Mouse (Mus musculus) layer of hippocampus, adult 8-10 months (tissue): ENCODE results near the gene Sipa1l3. TPM values are rescaled to one million over a fixed set of nuclear protein-coding genes. Genes with fewer than 3 reads are reported as not detected.

Experiments used
- DNase-seq, 2 experiments: peaks; one replicate each; pipeline ENCODE4 v3.0.0; 2022; ENCODE audit warnings: low spot score in 2 of 2
- total RNA-seq, 4 experiments: library from RNA; stranded (reverse); gene quantifications; 2 replicates each; pipeline ENCODE4 v1.2.4; 2022

The Sipa1l3 gene
- total RNA-seq, 4 experiments from 2014 or later: 158 to 231 (median 197) TPM

DNA sequence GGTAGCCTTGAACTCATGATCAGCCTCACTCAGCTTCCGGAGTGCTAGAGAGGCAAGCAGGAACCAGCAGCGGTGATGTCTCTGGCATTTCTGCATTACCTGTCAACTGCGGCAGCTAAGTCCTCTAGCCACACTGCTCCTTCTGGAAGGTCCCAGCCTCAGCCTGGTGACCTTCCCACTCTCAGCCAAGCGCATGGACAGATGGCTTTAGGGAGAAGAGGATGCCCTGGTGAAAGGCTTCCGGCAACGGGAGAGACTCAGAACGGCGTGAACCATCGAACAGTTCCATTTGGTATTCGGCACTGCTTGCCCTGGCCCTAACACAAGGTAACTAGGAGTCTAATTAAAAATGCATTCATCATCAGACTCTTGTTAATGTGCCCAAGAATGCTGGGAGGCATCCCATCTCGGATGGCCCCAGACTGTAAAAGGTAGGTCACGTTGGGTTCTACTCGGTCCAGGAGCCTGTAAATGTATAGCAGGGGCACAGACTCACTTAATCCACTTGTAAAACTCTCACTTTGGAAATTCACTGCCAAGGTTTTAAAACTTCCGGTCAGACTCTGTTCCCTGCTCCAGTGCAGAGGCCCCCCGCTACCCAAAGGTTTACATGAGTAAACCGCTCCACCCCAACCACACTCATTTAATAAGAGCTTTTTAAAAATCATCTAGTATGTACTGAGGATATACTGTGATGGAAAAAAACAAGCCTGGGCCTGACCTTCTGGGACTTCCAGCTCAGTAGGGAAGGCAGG is 37.7 kb downstream of the Sipa1l3 start:
- DNase-seq: no peak

DNA sequence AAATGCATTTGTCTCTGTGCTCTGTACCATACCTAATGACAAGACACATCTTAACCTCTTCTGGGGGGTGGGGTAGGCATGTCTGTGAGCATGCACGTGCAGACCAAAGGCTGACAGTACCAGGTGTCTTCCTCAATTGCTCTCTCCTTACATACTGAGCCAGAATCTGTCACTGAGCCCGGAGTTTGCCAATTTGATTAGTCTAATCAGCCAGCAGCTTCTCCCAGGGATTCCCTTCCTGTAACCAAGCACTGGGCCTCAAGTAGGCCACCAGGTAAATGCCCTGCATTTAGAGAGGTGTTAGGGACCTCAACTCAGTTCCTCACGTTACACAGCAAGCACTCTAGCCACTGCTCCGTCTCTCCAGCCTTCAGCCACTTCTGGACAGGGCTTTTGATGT is 38.3 kb downstream of the Sipa1l3 start:
- DNase-seq: no peak

DNA sequence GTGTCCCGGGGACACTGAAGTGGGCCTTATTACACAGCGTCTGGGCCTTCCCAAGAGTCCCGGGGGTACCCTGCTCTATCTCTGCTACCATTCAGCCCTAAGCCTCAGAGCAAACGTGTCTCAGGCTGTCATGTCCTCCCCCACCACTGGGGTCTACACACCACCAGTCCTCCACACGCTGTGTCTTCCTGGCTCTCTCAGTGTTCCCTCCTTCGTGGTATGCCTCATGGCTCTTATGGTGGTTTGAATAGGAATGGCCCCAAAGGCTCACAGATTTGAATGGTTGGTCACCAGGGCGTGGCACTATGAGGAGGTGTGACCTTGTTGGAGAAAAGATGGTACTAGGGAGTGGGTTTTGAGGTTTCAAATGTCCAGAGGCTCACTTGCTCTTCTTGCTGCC is 43.4 kb downstream of the Sipa1l3 start:
- DNase-seq: no peak

DNA sequence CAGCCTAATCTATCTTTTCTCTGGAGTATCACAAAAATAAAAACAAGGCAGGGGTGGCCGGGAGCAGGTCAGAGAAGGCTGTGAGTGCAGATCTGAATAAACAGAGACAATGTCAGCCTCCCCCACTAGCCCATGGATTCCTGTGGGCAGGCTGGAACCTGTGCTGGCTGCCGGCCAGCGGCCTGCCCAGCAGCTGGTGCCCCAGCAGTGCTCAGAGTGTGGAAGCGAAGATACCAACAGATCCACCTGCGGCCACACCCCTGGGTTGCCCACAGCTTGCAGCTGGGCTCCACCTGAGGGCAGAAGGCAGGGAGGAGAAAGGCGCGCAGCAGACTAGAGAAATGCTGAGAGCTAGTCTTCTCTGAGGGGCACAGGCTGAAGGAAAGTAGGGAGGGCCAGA is 47.1 kb downstream of the Sipa1l3 start:
- no peak for DNase-seq

DNA sequence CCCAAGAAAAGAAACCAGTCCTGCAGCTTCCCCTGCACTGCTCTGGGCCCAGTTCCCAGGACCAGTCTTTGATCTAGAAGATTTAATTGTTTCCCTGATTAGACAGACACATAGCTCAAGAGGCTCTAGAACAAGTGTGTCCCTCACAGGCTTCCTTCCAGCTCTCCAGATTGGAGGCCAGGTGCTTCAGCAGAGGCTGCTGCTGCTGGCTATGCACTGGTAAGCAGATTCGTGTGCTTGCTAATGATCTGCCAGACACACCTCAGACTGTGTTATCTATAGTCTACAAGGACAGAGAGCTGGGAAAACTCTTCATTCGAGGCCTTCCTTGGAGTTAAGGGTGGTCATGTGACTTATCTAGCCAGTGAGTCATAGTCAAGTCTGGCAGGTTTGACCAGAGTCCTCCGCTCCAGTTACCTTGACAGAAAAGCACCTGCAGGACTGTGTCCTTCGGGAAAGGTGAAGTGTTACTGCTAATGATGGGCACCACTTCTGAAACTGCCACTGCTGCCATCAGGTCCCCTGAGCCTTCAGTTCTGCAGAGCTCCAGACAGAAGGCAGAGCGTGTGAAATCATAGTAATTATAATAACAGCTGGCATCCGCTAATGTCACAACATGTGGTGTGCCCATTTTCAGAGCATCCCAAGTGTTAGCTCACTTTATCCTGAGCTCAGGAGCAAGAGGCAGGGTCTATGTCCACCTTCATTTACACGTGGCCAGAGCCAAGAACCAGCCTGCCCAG is 48.7 kb downstream of the Sipa1l3 start:
- DNase-seq: peak in 1 of 2 experiments; percentile 61

DNA sequence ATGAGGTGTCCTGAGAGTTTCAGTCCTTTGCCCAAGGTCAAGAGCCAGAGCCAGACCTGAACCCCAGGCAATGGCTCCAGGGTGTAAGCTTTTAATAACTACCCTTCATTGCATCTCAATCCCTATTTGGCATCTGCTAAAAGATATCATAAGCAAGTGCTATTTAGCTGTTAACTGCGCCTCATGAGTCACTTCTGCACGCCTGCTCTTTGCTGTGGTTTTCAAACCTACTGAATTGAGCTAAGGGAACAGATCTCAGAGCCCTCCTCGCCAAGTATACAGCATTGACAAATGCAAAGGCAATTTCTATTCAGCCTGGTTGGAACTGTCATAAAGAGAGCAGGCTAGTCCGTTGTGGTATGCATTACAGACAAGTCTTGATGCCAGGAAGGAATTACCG is 49.8 kb downstream of the Sipa1l3 start:
- no peak for DNase-seq

DNA sequence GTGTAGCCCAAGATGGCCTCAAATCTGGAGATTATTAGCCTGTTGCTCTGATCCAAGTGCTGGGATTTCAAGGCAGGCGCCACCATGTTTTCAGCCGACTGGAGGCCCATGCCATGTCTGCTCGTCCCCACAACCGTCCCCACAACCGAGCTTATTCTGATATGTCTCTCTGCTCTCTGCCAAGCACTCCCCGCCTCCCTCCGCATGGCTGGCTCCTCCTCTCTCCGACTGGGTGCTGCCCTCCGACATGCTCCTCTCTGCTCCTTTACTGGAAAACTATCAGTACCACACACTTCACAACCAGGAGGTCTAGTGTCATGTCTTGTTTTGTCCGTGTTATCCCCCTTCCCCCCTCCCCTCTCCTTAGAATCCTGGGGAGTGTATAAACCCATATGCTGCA is 51.9 kb downstream of the Sipa1l3 start:
- no peak for DNase-seq

DNA sequence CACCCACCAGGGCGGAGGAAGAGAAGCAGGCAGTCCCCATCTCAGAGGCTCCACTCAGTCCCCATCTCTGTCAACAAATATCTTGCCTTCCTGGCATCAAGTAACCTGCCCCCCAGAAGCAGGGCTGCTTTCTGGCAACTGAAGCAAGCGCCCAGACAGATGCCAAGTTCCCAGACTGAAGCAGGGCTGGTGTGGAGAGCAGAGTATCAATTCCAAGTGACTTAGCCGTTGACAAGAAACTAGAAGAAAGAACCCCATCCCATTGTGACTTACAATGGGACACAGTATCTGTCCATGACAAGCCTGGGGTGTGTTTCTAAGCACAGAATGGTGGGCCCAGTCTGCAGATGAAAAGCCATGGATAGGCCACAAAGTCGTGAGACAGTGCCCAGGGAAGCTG is 52.7 kb downstream of the Sipa1l3 start:
- DNase-seq: no peak

DNA sequence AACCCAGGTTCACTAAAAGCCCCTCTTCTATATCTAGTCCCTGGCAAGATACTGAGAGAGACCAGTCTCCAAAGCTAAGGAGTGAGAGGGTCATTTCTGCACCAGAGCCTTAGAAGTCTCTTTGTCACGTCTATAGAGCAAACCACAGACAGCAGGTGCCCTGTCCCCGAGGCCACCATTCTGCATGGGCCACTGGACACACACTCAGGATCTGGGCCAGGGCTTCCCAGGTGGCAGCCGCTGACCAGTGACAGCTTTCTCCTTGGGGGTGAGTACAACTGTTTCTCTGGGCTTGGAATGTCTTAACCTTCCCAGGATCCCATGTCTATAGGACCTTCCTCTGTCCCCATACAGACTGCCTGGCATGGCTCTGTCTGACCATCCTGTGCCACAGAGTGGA is 55.6 kb downstream of the Sipa1l3 start:
- DNase-seq: no peak

DNA sequence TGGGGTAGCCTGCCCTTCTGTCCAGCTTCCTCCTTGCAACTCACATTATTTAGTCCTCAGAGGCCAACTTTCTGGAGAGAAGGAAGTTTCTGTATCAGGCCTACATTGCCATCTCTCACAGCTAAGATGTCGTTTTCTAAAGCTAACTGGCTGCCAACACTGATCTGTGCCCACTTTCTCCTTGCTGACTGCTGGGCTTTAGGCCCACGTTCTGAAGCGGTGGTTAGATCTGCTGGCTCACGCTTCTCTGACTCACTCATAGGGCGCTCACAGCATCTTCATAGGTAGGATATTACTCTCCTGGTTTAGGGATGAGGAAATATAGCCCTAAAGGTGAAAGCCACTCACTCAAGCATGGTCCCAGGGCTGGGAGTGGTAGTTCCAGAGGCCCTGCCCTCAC is 56.3 kb downstream of the Sipa1l3 start:
- no peak for DNase-seq

DNA sequence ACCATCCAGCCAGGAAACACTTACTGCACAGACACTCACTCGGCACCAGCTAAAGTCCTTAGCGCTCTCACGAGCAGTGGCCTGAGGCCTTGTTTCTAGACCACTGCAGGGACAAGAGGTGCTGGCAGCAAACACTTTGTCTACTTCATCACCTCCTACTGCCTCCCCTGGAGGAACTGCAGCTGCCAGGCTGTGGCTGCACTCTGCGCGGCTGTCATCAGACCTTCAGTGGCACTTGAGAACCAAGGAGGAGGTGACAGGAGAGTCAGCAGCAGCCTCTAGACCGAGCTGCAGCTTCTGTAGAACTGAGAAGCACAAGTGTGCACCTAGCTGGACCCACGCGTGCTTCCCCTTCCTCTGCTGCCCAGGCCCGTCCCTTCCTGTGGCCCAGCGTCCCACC is 56.9 kb downstream of the Sipa1l3 start:
- DNase-seq: no peak

DNA sequence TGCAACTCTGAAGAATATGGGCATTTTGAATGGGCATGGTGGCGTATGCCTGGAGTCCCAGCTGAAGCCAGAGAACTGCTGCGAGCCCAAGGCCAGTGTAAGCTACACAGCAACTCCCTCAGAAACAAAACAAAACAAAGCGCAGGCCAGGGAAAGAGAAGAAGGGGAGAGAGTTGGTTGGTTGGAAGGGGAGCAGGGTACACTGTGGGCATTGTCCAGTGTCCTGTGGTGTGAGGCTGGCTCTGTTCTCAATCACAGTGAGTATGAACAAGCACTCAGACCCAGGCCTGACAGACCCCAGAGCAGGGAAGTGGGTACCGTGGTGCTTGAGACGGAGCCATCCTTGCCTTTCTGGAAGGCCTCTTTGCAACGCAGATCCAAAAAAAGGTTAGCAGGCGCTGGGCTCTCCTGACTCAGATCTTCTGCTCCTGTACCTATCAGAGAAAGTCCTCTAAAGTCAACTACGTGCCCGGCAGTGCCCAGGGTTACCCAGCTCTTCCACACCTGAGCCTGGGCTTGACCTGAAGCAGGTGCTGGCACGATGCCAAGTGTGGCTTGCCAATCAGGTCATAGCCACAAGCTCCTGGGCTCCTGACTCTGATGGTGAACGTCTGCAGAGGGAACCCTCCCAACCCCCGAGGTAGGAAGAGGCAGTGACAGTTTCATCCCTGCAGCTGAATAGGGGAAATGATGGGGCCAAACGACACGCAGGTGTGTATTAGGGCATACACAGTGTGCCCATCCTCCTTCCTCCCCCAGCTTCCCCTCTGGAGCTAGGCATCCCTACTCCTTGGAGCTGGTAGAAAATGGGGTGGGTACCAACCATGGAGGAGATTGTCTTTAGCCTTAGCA is 59.3 kb downstream of the Sipa1l3 start:
- DNase-seq: no peak

DNA sequence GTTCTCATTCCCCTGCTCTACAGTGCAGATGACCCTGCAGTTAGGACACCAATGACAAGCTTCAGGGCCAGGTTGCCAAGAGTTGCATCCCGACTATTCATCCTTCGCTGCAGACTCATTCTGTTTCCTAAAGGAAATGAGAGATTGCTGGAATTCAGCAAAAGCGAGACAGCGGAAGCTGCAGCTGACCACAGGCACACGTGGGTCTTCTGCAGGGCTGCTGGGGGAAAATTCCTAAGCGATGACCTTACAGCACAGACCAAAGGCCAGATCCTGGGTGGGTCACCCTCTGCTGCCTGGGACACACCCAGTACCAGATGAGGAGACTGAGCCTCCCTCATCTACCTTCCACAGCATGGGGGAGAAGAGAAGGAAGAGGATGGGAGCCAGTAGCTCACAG is 60.7 kb downstream of the Sipa1l3 start:
- no peak for DNase-seq

DNA sequence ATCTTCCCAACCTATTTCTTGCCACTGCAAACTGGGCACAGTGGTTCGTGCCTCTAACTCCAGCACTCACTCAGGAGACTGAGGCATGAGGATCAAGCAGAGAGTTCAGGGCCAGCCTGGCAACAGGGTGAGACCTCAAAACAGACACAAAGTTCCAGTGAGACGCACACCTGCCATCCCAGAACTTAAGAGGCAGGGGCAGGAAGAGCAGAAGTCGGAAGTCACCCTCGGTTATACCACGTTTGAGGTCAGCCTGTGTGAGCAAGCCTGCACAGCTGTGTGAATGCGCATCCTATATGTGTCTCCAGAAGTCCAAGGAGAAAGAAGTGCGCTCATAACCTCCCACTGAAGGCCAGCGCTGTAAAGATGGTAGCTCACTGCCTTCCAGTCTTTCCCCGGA is 61.7 kb downstream of the Sipa1l3 start:
- no peak for DNase-seq

DNA sequence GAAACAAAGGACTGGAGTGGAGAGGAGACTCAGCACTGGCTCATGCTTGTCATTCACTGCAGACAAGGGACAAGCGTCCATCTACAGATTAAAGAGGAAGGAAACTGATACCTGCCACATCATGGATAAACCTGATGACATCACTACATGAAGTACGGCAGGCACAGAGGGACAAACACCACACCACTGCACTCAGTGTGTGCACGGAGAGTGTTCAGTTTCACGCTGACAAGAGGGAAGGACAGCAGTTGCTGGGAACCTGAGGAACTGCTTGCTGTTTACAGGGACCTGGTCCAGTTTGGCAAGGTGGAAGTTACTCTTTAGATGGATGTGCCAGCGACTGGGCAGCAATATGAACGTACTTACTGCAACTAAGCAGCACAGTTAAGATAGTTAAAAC is 62.9 kb downstream of the Sipa1l3 start:
- no peak for DNase-seq

DNA sequence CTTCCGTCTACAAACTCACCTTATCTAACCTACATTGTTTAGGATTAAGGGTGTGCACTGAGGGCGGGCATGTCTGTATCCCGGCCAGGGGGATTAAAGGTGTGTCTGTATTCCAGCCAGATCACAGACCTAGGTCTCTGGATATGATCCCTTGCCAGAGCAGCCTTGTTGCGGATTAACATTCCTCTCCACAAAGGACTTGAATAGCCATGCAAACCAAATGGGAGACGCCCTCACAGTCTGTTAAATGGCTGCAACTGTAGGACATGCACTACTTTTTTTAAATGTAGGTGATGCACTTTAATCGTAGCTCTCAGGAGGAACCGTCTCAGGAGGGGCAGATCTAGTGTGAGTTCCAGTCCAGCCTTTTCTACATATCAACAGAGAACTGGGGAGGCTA is 63.5 kb downstream of the Sipa1l3 start:
- DNase-seq: no peak

DNA sequence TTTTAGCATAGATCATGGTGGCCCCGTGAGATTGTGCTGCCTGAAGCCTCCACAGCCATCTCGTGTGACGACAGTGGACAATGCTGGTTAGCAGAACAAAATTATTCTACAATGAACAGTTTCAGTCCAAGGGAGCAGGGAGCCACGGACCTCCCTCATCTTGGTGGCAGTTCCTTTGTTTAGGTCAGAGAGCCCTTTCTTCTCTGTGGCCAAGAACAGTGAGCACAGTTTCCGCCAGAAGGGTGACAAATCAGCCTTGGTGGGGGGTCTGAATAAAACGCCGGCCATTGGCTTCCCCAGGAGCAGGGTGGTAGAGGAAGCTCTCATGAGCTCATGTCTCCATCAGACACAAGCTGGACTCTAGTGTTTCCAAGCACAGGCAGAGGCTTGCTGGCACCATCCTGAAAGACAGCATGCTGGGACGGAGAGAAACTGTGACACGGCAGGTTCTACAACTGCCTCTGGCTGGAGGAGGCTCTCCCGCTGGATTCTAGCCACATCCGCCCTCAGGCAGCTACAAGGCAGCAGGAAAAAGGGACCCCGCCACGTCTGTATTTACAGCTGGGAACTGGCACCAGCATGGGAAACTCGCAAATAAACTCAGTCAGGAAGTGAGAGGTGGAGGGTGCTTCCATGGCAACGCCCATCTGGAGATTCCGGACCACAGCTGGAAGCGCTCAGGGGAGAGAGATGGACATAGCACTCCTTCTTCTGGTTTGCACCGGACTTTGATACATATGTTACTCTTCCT is 65.3 kb downstream of the Sipa1l3 start:
- peak; percentile 46 to 52 for DNase-seq

DNA sequence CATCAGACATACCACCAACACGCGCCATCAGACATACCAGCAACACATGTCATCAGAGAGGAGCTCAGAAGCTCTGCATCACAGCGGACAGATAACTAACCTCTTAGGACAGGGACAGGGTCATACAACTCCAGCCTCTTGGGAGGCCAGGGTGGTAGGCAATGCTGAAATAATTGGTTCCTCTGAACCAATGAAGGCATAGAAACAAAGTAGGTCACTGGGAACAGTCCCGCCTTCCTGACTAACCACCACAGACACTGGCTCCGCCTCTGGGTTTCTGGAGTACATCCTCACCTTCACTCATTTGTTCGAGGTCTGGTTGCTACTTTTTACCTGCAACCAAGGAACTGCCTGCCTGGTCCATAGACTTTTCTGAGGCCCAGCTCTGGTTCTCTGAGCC is 66.1 kb downstream of the Sipa1l3 start:
- DNase-seq: no peak

DNA sequence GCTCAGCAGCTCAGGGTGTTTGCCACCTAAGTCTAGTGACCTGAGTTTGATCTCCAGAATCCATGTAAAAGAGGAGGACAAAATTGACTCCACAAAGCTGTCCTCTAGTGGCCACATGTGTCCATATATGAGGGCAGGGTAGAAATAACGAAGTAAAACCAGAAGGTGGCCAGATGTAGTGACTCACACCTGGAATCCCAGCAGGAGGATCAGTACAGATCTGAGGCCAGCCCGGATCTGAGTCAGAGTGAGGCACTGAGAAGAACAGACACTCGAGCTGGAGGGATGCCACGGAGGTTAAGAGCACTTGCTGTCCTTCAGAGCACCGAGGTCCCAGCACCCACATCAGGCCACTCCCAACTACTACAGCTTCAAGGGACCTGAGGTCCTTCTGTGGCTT is 68.3 kb downstream of the Sipa1l3 start:
- DNase-seq: no peak

DNA sequence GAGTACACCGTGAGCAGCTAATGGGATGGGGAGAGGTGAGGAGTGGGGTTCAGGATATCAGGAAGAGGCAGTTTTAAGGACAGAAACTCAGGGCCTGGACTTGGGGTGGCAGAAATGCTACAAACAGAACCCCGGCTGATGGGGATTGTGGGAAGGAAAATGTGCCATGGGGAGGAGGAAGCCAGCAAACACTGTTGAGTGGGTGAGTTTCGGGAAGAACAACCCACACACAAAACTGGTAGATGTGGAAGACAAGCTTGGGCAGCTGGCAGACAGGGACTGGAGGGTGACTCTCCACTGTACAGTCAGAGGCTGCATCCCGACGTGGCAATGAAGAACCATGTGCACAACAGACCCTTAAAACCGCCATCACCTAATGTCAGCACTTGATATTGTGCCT is 69.6 kb downstream of the Sipa1l3 start:
- DNase-seq: peak; percentile 43 to 46

DNA sequence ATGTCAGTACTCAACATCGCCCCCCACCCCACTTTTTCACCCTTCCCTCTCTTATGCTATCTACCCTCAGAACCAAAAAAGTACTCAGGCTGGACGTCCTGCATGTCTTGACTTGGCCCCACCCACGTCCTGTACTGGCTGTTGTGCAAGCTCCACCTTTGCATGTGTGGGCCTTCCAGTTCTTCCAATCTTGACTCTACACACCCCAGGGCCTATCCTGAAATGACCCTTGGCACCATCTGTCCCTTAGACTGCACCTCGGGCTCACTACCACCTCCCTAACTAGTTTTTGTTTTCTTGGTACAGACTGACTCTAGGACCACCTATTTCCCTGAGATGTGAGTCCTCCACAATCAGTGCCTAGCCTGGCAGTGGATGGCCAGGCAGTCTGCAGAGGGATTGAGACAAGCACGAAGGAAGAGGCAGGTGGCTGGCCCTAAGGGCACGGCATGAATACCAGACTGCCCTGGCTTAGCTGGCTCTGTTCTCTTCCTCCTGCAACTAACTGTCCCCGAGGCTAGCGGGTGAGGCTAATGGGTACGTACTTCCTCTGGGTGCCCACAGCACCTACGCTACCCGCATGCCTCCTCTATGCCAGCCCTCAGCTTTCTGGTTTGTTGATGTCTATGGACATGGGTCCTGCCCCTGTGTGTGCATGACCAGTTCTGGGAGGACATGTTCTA is 71.2 kb downstream of the Sipa1l3 start:
- DNase-seq: no peak
